Mouse (Mus musculus): Measurements from ENCODE around the gene Fam20a. TPM values are rescaled to one million over a fixed set of nuclear protein-coding genes. Genes with fewer than 3 reads are reported as not detected.

Fam20a gene
- polyA plus RNA-seq (2012; rRNA removed), result 16.6 and 17.6 TPM in 2 replicates

DNA sequence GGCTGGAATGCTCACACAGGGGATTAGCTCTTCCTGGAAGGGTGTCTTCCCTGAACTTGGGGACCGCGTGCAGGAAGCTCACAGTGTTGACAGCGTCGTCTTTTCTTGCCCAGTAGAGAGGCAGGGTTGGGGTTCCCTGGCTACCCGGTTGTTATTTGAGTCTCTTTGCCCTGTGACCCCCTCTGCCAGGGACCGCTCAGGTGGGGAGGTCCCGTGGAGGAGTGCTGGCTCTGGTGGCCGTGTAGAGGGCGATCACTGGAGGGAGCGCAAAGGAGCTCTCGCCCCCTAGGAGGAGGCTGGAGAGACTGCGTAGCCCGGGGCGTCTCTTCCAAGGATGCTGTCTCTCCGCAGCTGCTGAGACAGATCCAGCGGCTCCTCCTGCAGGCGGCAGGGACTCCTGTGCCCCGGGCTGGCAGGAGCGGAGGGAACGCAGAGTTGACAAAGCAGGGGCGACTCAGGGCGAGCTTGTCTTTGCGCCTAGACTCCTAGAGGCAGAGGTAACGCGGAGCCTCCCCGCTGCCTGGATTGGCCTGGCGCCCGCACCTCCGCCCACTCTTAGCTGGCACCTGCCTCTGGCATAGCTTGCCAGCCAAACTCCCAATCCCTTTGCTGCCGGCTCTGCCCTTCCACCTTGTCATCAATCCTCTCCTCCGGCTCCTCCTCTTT lies at the start of gene Fam20a:
Fam20a (minus strand) TSS at position 499 of the 666 bp plus-strand sequence.
- WGBS, result under 1% methylated on average over 31 of the region's 31 CpGs
- Histone ChIP-seq H3K4me1 (ENCODE audit: control insufficient read depth, insufficient read depth, low read length) (no peaks in the 10 kb centered on the region), H3K4me3 (replicated peaks; ENCODE audit: extremely low read depth, low read depth, low read length) (peak within 1 kb of the TSS; percentile 69)
- no peak for TF ChIP-seq CTCF (IDR thresholded peaks at IDR 0.05; ENCODE audit: insufficient read depth, low read length)
- peak; percentile 26; the same call in 1 of the 2 replicates for TF ChIP-seq POLR2A (IDR thresholded peaks at IDR 0.05; ENCODE audit: borderline replicate concordance, extremely low read depth, low read depth, low read length)
- DNase-seq, result no peak

DNA sequence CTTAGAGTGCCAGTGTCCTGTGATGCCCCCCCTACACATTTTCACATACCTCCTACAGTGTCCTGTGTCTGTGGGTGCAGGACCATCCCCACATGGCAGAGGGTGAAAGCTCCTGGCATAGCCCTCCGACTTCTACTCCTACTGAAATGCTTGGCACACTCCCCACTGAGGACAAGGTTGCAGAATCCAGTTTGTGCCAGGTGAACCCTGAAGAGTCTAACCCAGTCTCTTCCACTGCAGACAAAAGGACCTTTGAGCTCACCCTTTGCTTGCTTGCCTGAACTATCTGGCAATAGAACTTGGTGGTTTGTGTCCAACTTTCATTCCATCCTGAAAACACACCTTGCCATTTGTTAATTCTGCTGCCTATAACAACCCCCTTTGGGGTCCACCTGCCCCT lies 49.3 kb upstream of the Fam20a start:
- 72% methylated on average over 1 of the region's 1 CpGs for WGBS
- no peaks in the 10 kb centered on the region for H3K4me1 ChIP-seq (ENCODE audit: control insufficient read depth, insufficient read depth, low read length)
- no peak for DNase-seq
- TF ChIP-seq CTCF (IDR thresholded peaks at IDR 0.05; ENCODE audit: insufficient read depth, low read length) (no peak), POLR2A (IDR thresholded peaks at IDR 0.05; ENCODE audit: borderline replicate concordance, extremely low read depth, low read depth, low read length) (no peak)
- no peak overlapping the region for H3K4me3 ChIP-seq (replicated peaks; ENCODE audit: extremely low read depth, low read depth, low read length)

DNA sequence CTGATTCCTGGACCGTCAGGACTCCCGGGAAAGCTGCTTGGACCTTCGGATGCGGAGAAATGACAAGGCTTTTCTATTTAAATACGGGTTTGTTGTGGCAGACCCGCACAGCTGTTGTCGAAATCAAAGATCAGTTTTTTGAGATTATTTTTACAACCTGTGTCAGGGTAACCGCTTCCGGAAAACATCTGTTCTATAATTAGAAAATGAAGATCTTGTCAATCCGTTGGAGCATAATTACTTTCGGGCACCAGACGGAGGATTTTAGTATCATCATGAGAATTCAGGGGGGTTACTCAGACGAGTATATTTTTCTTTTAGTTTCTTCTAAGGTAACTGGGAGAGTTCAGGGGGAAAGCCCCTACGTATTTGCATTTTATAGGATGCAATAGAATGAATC lies 48.1 kb upstream of the Fam20a start:
- no peak for DNase-seq
- TF ChIP-seq CTCF (IDR thresholded peaks at IDR 0.05; ENCODE audit: insufficient read depth, low read length), result no peak
- no peak for TF ChIP-seq POLR2A (IDR thresholded peaks at IDR 0.05; ENCODE audit: borderline replicate concordance, extremely low read depth, low read depth, low read length)
- whole genome bisulfite sequencing, result 77% methylated on average over 14 of the region's 14 CpGs
- Histone ChIP-seq H3K4me1 (ENCODE audit: control insufficient read depth, insufficient read depth, low read length) (no peaks in the 10 kb centered on the region), H3K4me3 (replicated peaks; ENCODE audit: extremely low read depth, low read depth, low read length) (no peak overlapping the region)

DNA sequence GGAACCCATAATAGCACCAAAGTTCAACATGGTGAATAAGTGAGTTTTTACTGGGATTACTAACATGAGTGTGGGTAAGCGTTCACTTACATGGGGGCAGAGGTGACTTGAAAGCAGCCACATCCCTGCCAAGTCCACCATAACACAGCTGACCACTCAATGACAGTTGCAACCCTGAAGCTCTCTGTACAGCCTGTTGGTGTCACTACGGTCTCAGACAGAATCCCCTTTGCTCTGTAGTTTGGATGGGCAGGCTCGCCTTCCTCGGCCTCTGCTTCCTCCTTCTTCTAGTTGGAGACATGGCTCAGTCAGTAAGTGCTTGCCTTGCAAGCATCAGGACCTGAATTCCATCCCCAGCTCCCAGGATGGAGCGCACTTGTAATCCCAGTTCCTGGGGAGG lies 47.0 kb upstream of the Fam20a start:
- DNase-seq, result no peak
- Histone ChIP-seq H3K4me1 (ENCODE audit: control insufficient read depth, insufficient read depth, low read length) (no peaks in the 10 kb centered on the region), H3K4me3 (replicated peaks; ENCODE audit: extremely low read depth, low read depth, low read length) (no peak overlapping the region)
- WGBS, result 66% methylated on average over 5 of the region's 5 CpGs
- no peak for TF ChIP-seq POLR2A (IDR thresholded peaks at IDR 0.05; ENCODE audit: borderline replicate concordance, extremely low read depth, low read depth, low read length)
- TF ChIP-seq CTCF (IDR thresholded peaks at IDR 0.05; ENCODE audit: insufficient read depth, low read length), result peak; percentile 17; the same call in 1 of the 2 replicates

DNA sequence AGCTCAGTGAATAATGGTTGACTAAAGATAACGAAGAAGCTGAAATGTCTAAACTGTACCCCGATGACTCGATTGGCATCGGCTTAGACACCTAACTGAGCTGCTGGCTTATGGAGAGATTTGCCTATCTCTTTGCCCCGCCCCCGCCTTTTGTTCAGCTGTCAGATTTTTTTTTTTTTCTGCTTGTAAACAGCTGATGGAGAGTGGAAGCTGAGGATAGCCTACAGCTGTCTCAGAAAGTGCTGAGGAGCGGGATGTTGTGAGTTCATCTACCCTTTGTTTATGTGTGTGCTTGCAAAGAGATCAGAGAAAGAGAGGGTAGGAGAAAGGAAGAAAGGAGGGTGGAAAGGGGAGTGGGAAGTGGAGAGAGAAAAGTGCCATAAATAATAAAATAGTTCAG lies 38.0 kb upstream of the Fam20a start:
- 77% methylated on average over 7 of the region's 7 CpGs for WGBS
- TF ChIP-seq POLR2A (IDR thresholded peaks at IDR 0.05; ENCODE audit: borderline replicate concordance, extremely low read depth, low read depth, low read length) (no peak), CTCF (IDR thresholded peaks at IDR 0.05; ENCODE audit: insufficient read depth, low read length) (no peak)
- DNase-seq, result no peak
- Histone ChIP-seq H3K4me1 (ENCODE audit: control insufficient read depth, insufficient read depth, low read length) (no peaks in the 10 kb centered on the region), H3K4me3 (replicated peaks; ENCODE audit: extremely low read depth, low read depth, low read length) (no peak overlapping the region)

DNA sequence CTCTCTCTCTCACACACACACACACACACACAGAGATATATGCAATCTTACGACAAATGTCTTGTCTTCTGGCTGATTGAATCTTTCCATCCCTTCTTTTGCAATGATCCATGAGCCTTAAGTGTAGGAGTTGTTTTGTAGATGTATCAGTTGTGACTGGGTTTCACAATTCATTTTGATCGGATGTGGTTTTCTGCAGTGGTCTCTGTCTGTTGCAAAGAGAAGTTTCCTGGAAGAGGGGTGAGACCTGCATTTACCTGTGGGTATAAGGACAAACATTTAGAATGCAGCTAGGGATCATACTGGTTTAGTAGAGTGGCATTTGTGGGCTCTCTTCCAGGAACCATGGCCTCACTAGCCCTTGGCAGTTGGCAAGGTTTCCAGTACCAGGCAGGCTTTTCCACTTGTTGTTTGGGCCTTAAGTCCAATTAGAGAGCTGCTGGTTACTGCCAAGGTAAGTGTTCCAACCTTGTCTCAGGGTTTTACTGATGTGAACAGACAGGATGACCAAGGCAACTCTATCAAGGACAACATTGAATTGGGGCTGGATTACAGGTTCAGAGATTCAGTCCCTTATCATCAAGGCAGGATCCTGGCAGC lies 36.6 kb upstream of the Fam20a start:
- TF ChIP-seq CTCF (IDR thresholded peaks at IDR 0.05; ENCODE audit: insufficient read depth, low read length) (no peak), POLR2A (IDR thresholded peaks at IDR 0.05; ENCODE audit: borderline replicate concordance, extremely low read depth, low read depth, low read length) (no peak)
- Histone ChIP-seq H3K4me1 (ENCODE audit: control insufficient read depth, insufficient read depth, low read length) (no peaks in the 10 kb centered on the region), H3K4me3 (replicated peaks; ENCODE audit: extremely low read depth, low read depth, low read length) (no peak overlapping the region)
- DNase-seq, result no peak
- 92% methylated on average over 2 of the region's 2 CpGs for WGBS

DNA sequence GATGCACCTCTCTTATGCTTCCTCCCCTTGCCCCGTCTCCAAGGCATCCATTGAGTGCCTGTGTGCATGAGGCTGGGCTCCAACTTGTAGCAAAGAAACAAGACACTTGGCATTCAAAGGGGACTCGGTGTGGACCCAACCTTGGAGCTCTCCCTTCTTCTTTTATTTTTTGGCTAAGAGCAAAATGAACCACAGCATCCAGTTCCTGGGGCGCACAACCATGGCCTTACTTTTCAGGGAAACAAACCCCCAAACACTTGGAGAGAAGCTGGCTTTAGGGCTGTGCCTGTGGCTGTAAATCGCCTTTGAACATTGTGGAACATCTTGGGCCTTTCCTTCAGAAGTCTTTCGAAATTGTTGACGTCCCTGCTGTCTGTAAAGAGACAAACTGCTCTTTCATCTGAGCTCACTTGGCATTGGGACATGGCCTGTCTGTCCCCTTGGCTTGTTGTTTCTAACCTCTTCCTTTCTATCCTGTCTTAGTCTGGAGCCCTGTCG lies 32.1 kb upstream of the Fam20a start:
- DNase-seq, result no peak
- Histone ChIP-seq H3K4me1 (ENCODE audit: control insufficient read depth, insufficient read depth, low read length) (no peaks in the 10 kb centered on the region), H3K4me3 (replicated peaks; ENCODE audit: extremely low read depth, low read depth, low read length) (no peak overlapping the region)
- TF ChIP-seq POLR2A (IDR thresholded peaks at IDR 0.05; ENCODE audit: borderline replicate concordance, extremely low read depth, low read depth, low read length) (no peak), CTCF (IDR thresholded peaks at IDR 0.05; ENCODE audit: insufficient read depth, low read length) (no peak)
- 65% methylated on average over 7 of the region's 7 CpGs for WGBS

DNA sequence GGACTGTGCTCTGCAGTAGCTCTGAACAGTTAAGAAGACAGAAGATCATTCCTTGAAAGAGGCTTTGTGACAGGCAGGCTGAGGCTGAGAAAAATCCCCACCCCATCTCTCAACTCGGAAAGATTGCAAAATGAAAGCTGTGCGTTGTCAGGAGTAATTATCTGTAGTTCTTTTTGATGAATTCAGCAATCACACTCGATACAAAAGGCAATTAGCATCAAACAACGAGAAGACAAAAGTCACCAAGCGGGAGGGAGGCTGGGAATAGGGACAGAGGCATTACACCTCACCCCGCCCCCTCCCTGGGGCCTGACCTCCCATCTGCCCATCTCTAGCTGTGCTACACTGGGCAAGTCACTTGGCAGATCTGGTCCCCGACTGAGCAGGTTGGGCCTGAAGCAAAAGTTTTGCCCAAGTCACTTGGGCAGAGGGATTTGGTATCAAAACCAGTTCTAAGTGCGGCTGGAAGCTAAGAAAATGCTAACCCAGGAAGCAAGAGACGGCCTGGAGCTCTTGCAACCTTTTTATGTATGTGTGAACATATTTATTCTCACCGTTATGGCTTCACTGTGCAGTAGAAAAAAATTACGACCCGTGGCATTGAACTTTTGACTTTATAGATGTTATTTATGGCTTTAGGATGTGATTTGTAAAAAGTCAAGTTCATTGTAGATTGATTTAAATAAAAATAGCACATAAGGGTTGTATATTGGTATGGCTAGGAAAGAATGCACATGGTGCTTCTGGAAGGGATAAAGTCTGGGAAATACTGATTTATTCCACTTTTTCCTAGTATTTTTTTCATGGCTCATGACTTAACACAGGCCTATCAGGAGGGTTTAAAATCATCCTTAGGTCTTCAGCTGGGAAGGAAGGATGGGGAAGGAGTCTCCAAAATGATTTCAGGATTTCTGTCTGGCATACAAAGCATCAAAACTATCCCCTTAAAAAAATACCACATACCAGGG lies 29.8 kb upstream of the Fam20a start:
- no peak overlapping the region for H3K4me3 ChIP-seq (replicated peaks; ENCODE audit: extremely low read depth, low read depth, low read length)
- no peak for TF ChIP-seq CTCF (IDR thresholded peaks at IDR 0.05; ENCODE audit: insufficient read depth, low read length)
- TF ChIP-seq POLR2A (IDR thresholded peaks at IDR 0.05; ENCODE audit: borderline replicate concordance, extremely low read depth, low read depth, low read length), result no peak
- no peak for DNase-seq
- 0 out of 2 replicates have a peak, but pooled peaks cover 2% of the 10 kb centered on the region for H3K4me1 ChIP-seq (ENCODE audit: control insufficient read depth, insufficient read depth, low read length)
- 57% methylated on average over 12 of the region's 12 CpGs for WGBS

DNA sequence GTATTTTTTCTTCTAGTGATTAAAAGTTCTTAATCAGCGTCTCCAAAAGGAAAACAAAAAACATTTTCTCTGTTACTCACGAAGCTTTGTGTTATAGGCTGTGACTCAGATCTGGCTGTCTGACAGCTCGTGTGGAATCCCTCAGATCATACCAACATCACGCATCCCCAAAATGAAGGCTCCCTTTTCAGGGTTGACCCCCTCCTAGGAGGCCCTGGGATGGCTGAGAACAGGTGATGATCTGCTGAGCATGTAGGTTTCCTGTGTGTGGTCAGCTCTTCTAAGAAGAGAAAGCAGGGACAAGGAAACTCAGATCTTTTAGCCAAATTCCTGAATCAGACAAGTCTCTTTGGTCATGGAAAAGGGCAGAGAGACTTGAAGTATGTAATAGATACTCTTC lies 23.1 kb upstream of the Fam20a start:
- WGBS, result 51% methylated on average over 4 of the region's 4 CpGs
- DNase-seq, result no peak
- TF ChIP-seq POLR2A (IDR thresholded peaks at IDR 0.05; ENCODE audit: borderline replicate concordance, extremely low read depth, low read depth, low read length) (no peak), CTCF (IDR thresholded peaks at IDR 0.05; ENCODE audit: insufficient read depth, low read length) (no peak)
- H3K4me1 ChIP-seq (ENCODE audit: control insufficient read depth, insufficient read depth, low read length), result 0 out of 2 replicates have a peak, but pooled peaks cover 2% of the 10 kb centered on the region
- no peak overlapping the region for H3K4me3 ChIP-seq (replicated peaks; ENCODE audit: extremely low read depth, low read depth, low read length)
